In the genomic region with DNA sequence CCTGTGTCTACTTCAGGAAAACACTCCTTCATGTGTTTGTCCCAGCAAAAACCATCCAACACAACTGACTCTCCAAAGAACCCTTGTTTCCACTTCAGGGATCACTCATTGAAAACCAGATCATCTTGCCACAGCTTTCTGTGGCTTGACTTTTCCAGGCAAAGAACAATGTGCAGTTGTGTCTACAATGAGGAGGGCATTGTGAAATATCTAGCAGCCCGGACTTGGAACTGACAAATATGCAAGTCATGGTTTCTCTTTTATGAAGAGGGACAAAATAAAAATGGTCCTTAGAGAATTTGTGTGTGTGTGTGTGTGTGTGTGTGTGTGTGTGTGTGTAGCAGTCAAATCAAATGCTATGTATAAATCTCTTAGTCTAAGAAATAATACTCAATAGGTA, we compare ENCODE assay signal across 21 mouse cellular contexts. TPM values are rescaled to one million over a fixed set of nuclear protein-coding genes. Genes with fewer than 3 reads are reported as not detected.
DNase-seq lines count a peak whose midpoint lies in the region; ATAC-seq and TF ChIP-seq lines count a peak whose summit lies in the region.
"Had no signal": no experiment of that assay in that cellular context is flagged by ENCODE, and none has a peak within 500 bp of the region (broad histone marks: within the 10 kb centered on the region; RNA-seq: fewer than 3 reads in every experiment).

No protein-coding gene starts in this region.

- no peaks in the 10 kb centered on the region for H3K27me3 ChIP-seq in liver, adult 2 months (ENCODE audit: control insufficient read depth, insufficient read depth, low read length)
- H3K27me3 ChIP-seq in intestine, postnatal 0 days (replicated peaks; ENCODE audit: control insufficient read depth, insufficient read depth, low read length): no peaks in the 10 kb centered on the region
- H3K27me3 ChIP-seq: forebrain, embryonic 15.5 days; heart, embryonic 13.5 days; hindbrain, embryonic 12.5 days had no signal

- H3K4me1 ChIP-seq in liver, adult 2 months (ENCODE audit: control insufficient read depth, insufficient read depth, low read length): no peaks in the 10 kb centered on the region
- H3K4me1 ChIP-seq in intestine, postnatal 0 days (replicated peaks; ENCODE audit: control insufficient read depth, insufficient read depth, low read length): no peaks in the 10 kb centered on the region

- no peak overlapping the region for H3K9ac ChIP-seq in liver, adult 2 months (ENCODE audit: low read depth, low read length)
- H3K9ac ChIP-seq in intestine, postnatal 0 days (ENCODE audit: low read depth, low read length): no peak overlapping the region
- H3K9ac ChIP-seq: forebrain, embryonic 15.5 days; heart, embryonic 13.5 days; hindbrain, embryonic 12.5 days had no signal

- peak; percentile 67 for DNase-seq in liver, adult 2 months (ENCODE audit: extremely low read depth, low read depth, low spot score)
- no peak for DNase-seq in liver
- peak; percentile 20 for DNase-seq in lung, postnatal 36 days
- DNase-seq in lung, postnatal 10 days: no peak
- no peak for DNase-seq in layer of hippocampus, postnatal 25 days (ENCODE audit: extremely low spot score in 1 of 2, low spot score in 1 of 2)
- DNase-seq: adrenal gland, postnatal 14 days; B cell, adult 2 months; cerebellum, adult 11-12 months; cerebellum, adult 9-10 months; cerebellum, postnatal 25 days; heart, postnatal 4 days had no signal

- no peak overlapping the region for H3K4me3 ChIP-seq in liver, adult 2 months (ENCODE audit: insufficient read depth, low read depth, low read length)
- H3K4me3 ChIP-seq in intestine, postnatal 0 days (ENCODE audit: low read depth, low read length): no peak overlapping the region
- H3K4me3 ChIP-seq: embryonic facial prominence, embryonic 10.5 days; forebrain, embryonic 15.5 days; heart, embryonic 13.5 days; hindbrain, embryonic 12.5 days had no signal

- no peak for TF ChIP-seq CTCF in liver, adult 2 months (IDR thresholded peaks at IDR 0.05; ENCODE audit: low read depth, low read length)
- no peak for TF ChIP-seq CTCF in intestine, postnatal 0 days (IDR thresholded peaks at IDR 0.05; ENCODE audit: low read depth)

- H3K4me2 ChIP-seq in intestine, postnatal 0 days (replicated peaks; ENCODE audit: low read depth): no peak overlapping the region
- H3K4me2 ChIP-seq: forebrain, embryonic 15.5 days; heart, embryonic 13.5 days; hindbrain, embryonic 12.5 days had no signal

- no peak overlapping the region for H3K27ac ChIP-seq in liver, adult 2 months (replicated peaks; ENCODE audit: insufficient read depth, low read depth, low read length)
- no peak overlapping the region for H3K27ac ChIP-seq in intestine, postnatal 0 days (ENCODE audit: low read depth, low read length)
- H3K27ac ChIP-seq: embryonic facial prominence, embryonic 10.5 days; forebrain, embryonic 15.5 days; heart, embryonic 13.5 days; hindbrain, embryonic 12.5 days had no signal

- H3K9me3 ChIP-seq in intestine, postnatal 0 days (ENCODE audit: control insufficient read depth): no peaks in the 10 kb centered on the region
- H3K9me3 ChIP-seq: embryonic facial prominence, embryonic 10.5 days; forebrain, embryonic 15.5 days; G1E; heart, embryonic 13.5 days; hindbrain, embryonic 12.5 days had no signal

- no peaks in the 10 kb centered on the region for H3K79me2 ChIP-seq in liver, adult 2 months (ENCODE audit: control insufficient read depth, insufficient read depth, low read length)

- WGBS in liver, adult 2 months: 14% methylated on average over 1 of the region's 1 CpGs
- 55% methylated on average over 1 of the region's 1 CpGs for WGBS in intestine, postnatal 0 days

- no peaks in the 10 kb centered on the region for H3K36me3 ChIP-seq in liver, adult 2 months (ENCODE audit: control insufficient read depth, insufficient read depth, low read length)
- no peaks in the 10 kb centered on the region for H3K36me3 ChIP-seq in intestine, postnatal 0 days (ENCODE audit: control insufficient read depth, insufficient read depth)
- H3K36me3 ChIP-seq: embryonic facial prominence, embryonic 10.5 days; forebrain, embryonic 15.5 days; G1E; heart, embryonic 13.5 days; hindbrain, embryonic 12.5 days had no signal

- peak; percentile 53 for ATAC-seq in common myeloid progenitor, adult 5-6 weeks (replicated peaks; ENCODE audit: low read depth, poor library complexity, severe bottlenecking)
- peak; percentile 47 for ATAC-seq in megakaryocyte progenitor cell, adult 5-6 weeks (replicated peaks; ENCODE audit: poor library complexity)
- ATAC-seq in intestine, postnatal 0 days: no peak
- ATAC-seq: CD4-positive, CD25-positive, alpha-beta regulatory T cell, adult 4 months; forebrain, embryonic 15.5 days; hindbrain, embryonic 16.5 days had no signal

- no peak for TF ChIP-seq POLR2A in liver, adult 2 months (IDR thresholded peaks at IDR 0.05; ENCODE audit: extremely low read depth, insufficient read depth, low read length)

RNA-seq across cellular contexts. Expression of a gene that starts 44.7 kb away (rescaled TPM):
- total RNA-seq in liver, adult 2 months (2014; rRNA removed): 3.3 and 3.4 TPM in 2 replicates
- 1.6 and 2.6 TPM in 2 replicates for polyA plus RNA-seq in liver, adult 2 months (2012; rRNA removed)
- total RNA-seq in common myeloid progenitor, adult 5-6 weeks (2017): not detected in 2 replicates
- total RNA-seq in megakaryocyte progenitor cell, adult 5-6 weeks (2015): not detected in 2 replicates
- not detected in 2 replicates for total RNA-seq in megakaryocyte progenitor cell, adult 5-6 weeks (2017)
- 1 to 10 TPM; 8.8 to 8.9 TPM for total RNA-seq in layer of hippocampus, postnatal 25 days (2021)
- polyA plus RNA-seq in intestine, postnatal 0 days (2015; fragmentation: Nextera tagmentation; extraction: Ambion mirVana): 19.0 and 21.5 TPM in 2 replicates
- polyA plus RNA-seq: CD4-positive, CD25-positive, alpha-beta regulatory T cell, adult 4 months; G1E had no signal

Comparison
In these comparisons a context has a peak if more than half of its experiments do, and no peak if none do; other contexts are left out.
1. DNase-seq: peak in liver, adult 2 months (single experiment) and lung, postnatal 36 days (single experiment); none in liver (single experiment), lung, postnatal 10 days (single experiment) and layer of hippocampus, postnatal 25 days (0 of 2).